Mouse (Mus musculus): ENCODE data around the gene Olfr432. TPM values are rescaled to one million over a fixed set of nuclear protein-coding genes. Genes with fewer than 3 reads are reported as not detected.

Olfr432 gene
- polyA plus RNA-seq, 1 experiment from 2014 or later = not detected

- H3K4me3 ChIP-seq (replicated peaks) = no peak overlapping the region
- no peak overlapping the region for H3K27ac ChIP-seq
- H3K27me3 ChIP-seq (replicated peaks) = no peaks in the 10 kb centered on the region
- no peak overlapping the region for H3K9ac ChIP-seq
- 87% methylated on average over 4 of the region's 4 CpGs for WGBS
- no peak for ATAC-seq (ENCODE audit: insufficient read depth, low FRiP score, low read depth)
- no peak overlapping the region for H3K4me2 ChIP-seq
- no peaks in the 10 kb centered on the region for H3K36me3 ChIP-seq
- no peaks in the 10 kb centered on the region for H3K9me3 ChIP-seq
- no peaks in the 10 kb centered on the region for H3K4me1 ChIP-seq
Measured at GRCm38 (mm10) chr1:174051515-174051914, 2.5 kb downstream of the Olfr432 start.

- no peak for ATAC-seq (ENCODE audit: insufficient read depth, low FRiP score, low read depth)
- Histone ChIP-seq H3K9ac (no peak overlapping the region), H3K4me2 (no peak overlapping the region), H3K27ac (no peak overlapping the region), H3K27me3 (replicated peaks) (no peaks in the 10 kb centered on the region), H3K36me3 (no peaks in the 10 kb centered on the region), H3K4me3 (replicated peaks) (no peak overlapping the region), H3K9me3 (no peaks in the 10 kb centered on the region), H3K4me1 (no peaks in the 10 kb centered on the region)
- 86% methylated on average over 5 of the region's 5 CpGs for WGBS
Measured at GRCm38 (mm10) chr1:174051931-174052536, 3.0 kb downstream of the Olfr432 start.

- H3K27me3 ChIP-seq (replicated peaks) = no peaks in the 10 kb centered on the region
- no peak for ATAC-seq (ENCODE audit: insufficient read depth, low FRiP score, low read depth)
- WGBS = 66% methylated on average over 3 of the region's 3 CpGs
- H3K9ac ChIP-seq = no peak overlapping the region
- no peaks in the 10 kb centered on the region for H3K4me1 ChIP-seq
- H3K4me3 ChIP-seq (replicated peaks) = no peak overlapping the region
- H3K9me3 ChIP-seq = no peaks in the 10 kb centered on the region
- no peak overlapping the region for H3K4me2 ChIP-seq
- no peaks in the 10 kb centered on the region for H3K36me3 ChIP-seq
- no peak overlapping the region for H3K27ac ChIP-seq
Measured at GRCm38 (mm10) chr1:174052981-174053380, 4.0 kb downstream of the Olfr432 start.

GRCm38 (mm10) chr1:174055248-174055647 lies 6.2 kb downstream of the Olfr432 start:
- H3K36me3 ChIP-seq = no peaks in the 10 kb centered on the region
- no peak overlapping the region for H3K27ac ChIP-seq
- H3K4me3 ChIP-seq (replicated peaks) = no peak overlapping the region
- no peak overlapping the region for H3K9ac ChIP-seq
- ATAC-seq (ENCODE audit: insufficient read depth, low FRiP score, low read depth) = no peak
- WGBS = 68% methylated on average over 2 of the region's 2 CpGs
- H3K4me1 ChIP-seq = no peaks in the 10 kb centered on the region
- H3K9me3 ChIP-seq = no peaks in the 10 kb centered on the region
- no peaks in the 10 kb centered on the region for H3K27me3 ChIP-seq (replicated peaks)
- H3K4me2 ChIP-seq = no peak overlapping the region

GRCm38 (mm10) chr1:174066305-174066704 lies 17.3 kb downstream of the Olfr432 start, which contains the start of gene Olfr430:
Olfr430 (plus strand) TSS chr1:174066605.
- no peak for ATAC-seq (ENCODE audit: insufficient read depth, low FRiP score, low read depth)
- no peak within 1 kb of the TSS for H3K9ac ChIP-seq
- H3K4me2 ChIP-seq = no peak within 1 kb of the TSS
- H3K27me3 ChIP-seq (replicated peaks) = no peaks in the 10 kb centered on the region
- H3K36me3 ChIP-seq = no peaks in the 10 kb centered on the region
- H3K9me3 ChIP-seq = no peaks in the 10 kb centered on the region
- no peak within 1 kb of the TSS for H3K4me3 ChIP-seq (replicated peaks)
- 86% methylated on average over 3 of the region's 3 CpGs for WGBS
- H3K27ac ChIP-seq = no peak within 1 kb of the TSS
- no peaks in the 10 kb centered on the region for H3K4me1 ChIP-seq

GRCm38 (mm10) chr1:174084031-174084430 lies 35.0 kb downstream of the Olfr432 start, which contains the start of gene Olfr429:
Olfr429 (plus strand) TSS chr1:174084331.
- no peaks in the 10 kb centered on the region for H3K36me3 ChIP-seq
- no peak within 1 kb of the TSS for H3K4me2 ChIP-seq
- no peak for ATAC-seq (ENCODE audit: insufficient read depth, low FRiP score, low read depth)
- H3K4me3 ChIP-seq (replicated peaks) = no peak within 1 kb of the TSS
- no peak within 1 kb of the TSS for H3K9ac ChIP-seq
- no peaks in the 10 kb centered on the region for H3K4me1 ChIP-seq
- WGBS = 88% methylated on average over 2 of the region's 2 CpGs
- no peaks in the 10 kb centered on the region for H3K27me3 ChIP-seq (replicated peaks)
- no peak within 1 kb of the TSS for H3K27ac ChIP-seq
- no peaks in the 10 kb centered on the region for H3K9me3 ChIP-seq

GRCm38 (mm10) chr1:174096591-174096990 lies 47.6 kb downstream of the Olfr432 start, which contains the start of gene Olfr427:
Olfr427 (plus strand) TSS chr1:174096891.
- Histone ChIP-seq H3K4me1 (no peaks in the 10 kb centered on the region), H3K4me2 (no peak within 1 kb of the TSS), H3K36me3 (no peaks in the 10 kb centered on the region), H3K9me3 (no peaks in the 10 kb centered on the region), H3K4me3 (replicated peaks) (no peak within 1 kb of the TSS), H3K27ac (no peak within 1 kb of the TSS), H3K27me3 (replicated peaks) (no peaks in the 10 kb centered on the region), H3K9ac (no peak within 1 kb of the TSS)
- 88% methylated on average over 1 of the region's 1 CpGs for WGBS
- ATAC-seq (ENCODE audit: insufficient read depth, low FRiP score, low read depth) = no peak

GRCm38 (mm10) chr1:174103735-174104134 lies 54.7 kb downstream of the Olfr432 start:
- WGBS = 62% methylated on average over 2 of the region's 2 CpGs

More at GRCm38 (mm10) chr1:174103735-174104134, 54.7 kb downstream of the Olfr432 start:
- ATAC-seq (ENCODE audit: insufficient read depth, low FRiP score, low read depth) = no peak
- no peaks in the 10 kb centered on the region for H3K4me1 ChIP-seq
- H3K9ac ChIP-seq = no peak overlapping the region
- no peaks in the 10 kb centered on the region for H3K9me3 ChIP-seq
- no peaks in the 10 kb centered on the region for H3K27me3 ChIP-seq (replicated peaks)
- H3K36me3 ChIP-seq = no peaks in the 10 kb centered on the region
- no peak overlapping the region for H3K27ac ChIP-seq
- H3K4me3 ChIP-seq (replicated peaks) = no peak overlapping the region
- no peak overlapping the region for H3K4me2 ChIP-seq

Other genes with a start within 250 kb of the Olfr432 start
- gene Ifi211, start 136.2 kb upstream of the Olfr432 start, polyA plus RNA-seq (2015; fragmentation: Nextera tagmentation; extraction: Ambion mirVana) = 0.92 and 1.2 TPM in 2 replicates
- 3.6 and 3.8 TPM in 2 replicates for gene Mndal, start 106.7 kb upstream of the Olfr432 start, polyA plus RNA-seq (2015; fragmentation: Nextera tagmentation; extraction: Ambion mirVana)
- 1.9 and 3.2 TPM in 2 replicates for gene Ifi203, start 106.5 kb upstream of the Olfr432 start, polyA plus RNA-seq (2015; fragmentation: Nextera tagmentation; extraction: Ambion mirVana)
- gene Ifi202b, start 66.5 kb upstream of the Olfr432 start, polyA plus RNA-seq (2015; fragmentation: Nextera tagmentation; extraction: Ambion mirVana) = 0.43 and 0.82 TPM in 2 replicates
- gene Ifi205, start 17.4 kb upstream of the Olfr432 start, polyA plus RNA-seq (2015; fragmentation: Nextera tagmentation; extraction: Ambion mirVana) = 0.46 and 0.83 TPM in 2 replicates
- gene Olfr433, start 8.5 kb upstream of the Olfr432 start, polyA plus RNA-seq (2015; fragmentation: Nextera tagmentation; extraction: Ambion mirVana) = 0.05 and 0.09 TPM in 2 replicates
- gene Olfr430, start 17.4 kb downstream of the Olfr432 start, polyA plus RNA-seq (2015; fragmentation: Nextera tagmentation; extraction: Ambion mirVana) = not detected in 2 replicates
- gene Olfr429, start 35.1 kb downstream of the Olfr432 start, polyA plus RNA-seq (2015; fragmentation: Nextera tagmentation; extraction: Ambion mirVana) = not detected in 2 replicates
- gene Olfr427, start 47.7 kb downstream of the Olfr432 start, polyA plus RNA-seq (2015; fragmentation: Nextera tagmentation; extraction: Ambion mirVana) = not detected in 2 replicates
- not detected in 2 replicates for gene Olfr231, start 72.0 kb downstream of the Olfr432 start, polyA plus RNA-seq (2015; fragmentation: Nextera tagmentation; extraction: Ambion mirVana)
- not detected in 2 replicates for gene Olfr424, start 82.3 kb downstream of the Olfr432 start, polyA plus RNA-seq (2015; fragmentation: Nextera tagmentation; extraction: Ambion mirVana)
- gene Olfr420, start 106.4 kb downstream of the Olfr432 start, polyA plus RNA-seq (2015; fragmentation: Nextera tagmentation; extraction: Ambion mirVana) = not detected in 2 replicates
- 1.3 and 2.8 TPM in 2 replicates for gene Spta1, start 123.6 kb downstream of the Olfr432 start, polyA plus RNA-seq (2015; fragmentation: Nextera tagmentation; extraction: Ambion mirVana)
- gene Olfr419, start 202.9 kb downstream of the Olfr432 start, polyA plus RNA-seq (2015; fragmentation: Nextera tagmentation; extraction: Ambion mirVana) = not detected in 2 replicates